Mouse (Mus musculus) kidney, postnatal 36 days (tissue): ENCODE results near the gene Htr3a.

Experiments used
- DNase-seq, 2 experiments: peaks; one replicate each; pipeline ENCODE4 v3.0.0; 2021 to 2022; ENCODE audit warnings: mixed read lengths in 2 of 2

Htr3a gene

GRCm38 (mm10) chr9:48910885-48911537 is at the start of gene Htr3a:
Gene Htr3a, minus strand, starts transcription at chr9:48911099.
- DNase-seq: peak; percentile 49 to 67

DNA sequence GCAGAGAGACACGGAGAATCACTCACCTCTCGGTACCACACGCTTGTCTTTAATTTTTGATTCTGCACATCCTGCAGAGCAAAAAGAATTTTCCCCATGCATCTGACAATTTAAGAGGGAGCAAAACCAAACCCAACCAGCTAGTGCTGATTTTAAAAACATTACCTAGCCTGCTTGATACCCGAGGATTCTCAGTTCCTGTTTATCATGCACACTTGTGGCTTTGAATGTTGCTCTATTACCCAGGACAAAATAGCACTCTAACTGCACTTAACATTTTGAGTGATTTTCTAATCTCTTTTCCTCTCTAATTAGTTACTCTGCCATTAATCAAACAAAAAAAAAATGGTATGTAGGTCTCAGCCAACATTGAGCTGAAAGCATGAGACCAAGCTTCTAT is 36.7 kb upstream of the Htr3a start:
- DNase-seq: no peak

DNA sequence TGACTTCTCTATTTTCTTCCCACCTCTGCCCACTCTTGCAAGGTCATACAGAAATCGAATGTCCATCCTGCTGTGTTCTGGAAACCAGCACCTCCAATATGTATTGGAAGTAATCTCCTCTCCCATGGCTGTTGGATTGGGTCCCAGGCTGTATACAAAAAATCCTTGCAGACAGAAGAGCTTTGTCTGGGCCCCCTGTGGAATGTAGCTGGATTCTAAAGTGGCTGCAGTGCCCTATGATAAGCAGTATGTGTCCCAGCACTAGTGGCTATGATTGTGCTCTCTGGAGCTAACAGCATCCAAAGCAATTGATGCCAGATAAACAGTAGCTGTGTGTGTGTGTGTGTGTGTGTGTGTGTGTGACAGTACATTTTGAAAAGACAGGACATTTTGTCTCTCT is 31.4 kb upstream of the Htr3a start:
- DNase-seq: no peak

GRCm38 (mm10) chr9:48929436-48929835 is 18.5 kb upstream of the Htr3a start:
- DNase-seq: peak in 1 of 2 experiments; percentile 4

- DNase-seq: no peak
Measured at GRCm38 (mm10) chr9:48928781-48929180, 17.9 kb upstream of the Htr3a start.

DNA sequence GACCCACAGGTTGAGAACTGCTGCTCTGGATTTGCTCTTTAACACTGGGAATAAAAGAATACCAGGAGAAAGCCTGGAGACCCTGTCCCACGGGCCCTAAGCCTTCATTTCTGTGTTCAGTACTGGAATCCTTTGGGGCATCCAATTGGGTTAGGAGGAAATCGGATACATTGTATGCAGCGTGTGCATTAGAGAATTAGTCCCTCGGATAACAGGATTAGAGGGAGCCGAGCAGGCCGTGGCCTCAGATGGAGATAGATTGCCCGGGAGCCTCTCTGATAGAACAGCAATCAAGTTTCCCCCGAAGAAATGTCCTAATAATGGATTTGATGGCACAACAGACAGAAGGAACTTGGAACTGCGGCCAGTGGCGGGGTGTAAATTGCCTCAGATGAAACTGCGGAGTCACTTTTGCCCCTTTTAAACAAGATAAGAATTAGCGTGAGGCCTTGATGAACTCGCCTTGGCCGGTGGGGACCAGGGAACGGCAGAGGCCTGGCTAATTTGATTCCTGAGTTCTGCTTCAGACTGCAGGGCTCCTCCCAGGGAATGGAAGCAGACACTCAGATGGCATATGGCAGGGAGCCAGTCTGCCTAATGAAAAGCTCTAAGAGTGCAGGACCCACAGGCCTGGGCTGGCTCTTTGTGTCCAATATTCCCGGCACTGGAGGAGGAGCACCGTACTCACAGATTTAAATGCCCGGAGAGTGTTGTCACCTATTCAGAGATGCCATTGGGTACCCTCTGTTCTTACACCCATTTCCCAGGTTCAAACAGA is 5.3 kb upstream of the Htr3a start:
- no peak for DNase-seq

GRCm38 (mm10) chr9:48904421-48904820 is 6.5 kb downstream of the Htr3a start:
- no peak for DNase-seq

GRCm38 (mm10) chr9:48903766-48904165 is 7.1 kb downstream of the Htr3a start:
- DNase-seq: peak in 1 of 2 experiments; percentile 6

DNA sequence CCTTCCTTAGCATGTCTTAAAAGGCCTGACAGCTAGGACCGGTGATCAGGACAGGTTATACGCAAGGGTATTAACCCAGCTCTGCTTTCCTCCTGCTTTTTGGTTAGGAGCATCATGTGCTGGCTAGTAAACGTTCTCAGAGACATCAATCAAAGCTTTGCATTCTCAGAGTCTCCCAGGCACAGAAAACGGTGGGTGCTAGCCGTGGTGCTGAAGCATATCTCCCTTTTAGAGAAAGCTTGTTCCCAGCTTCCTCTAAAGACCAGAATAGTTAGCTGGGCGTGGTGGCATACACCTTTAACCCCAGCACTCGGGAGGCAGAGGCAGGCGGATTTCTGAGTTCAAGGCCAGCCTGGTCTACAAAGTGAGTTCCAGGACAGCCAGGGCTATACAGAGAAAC is 12.3 kb downstream of the Htr3a start:
- DNase-seq: peak; percentile 7 to 60

GRCm38 (mm10) chr9:48895819-48896536 is 14.9 kb downstream of the Htr3a start:
- DNase-seq: no peak

- DNase-seq: no peak
Measured at GRCm38 (mm10) chr9:48894755-48895154, 16.1 kb downstream of the Htr3a start.

- peak; percentile 60 to 86 for DNase-seq
Measured at GRCm38 (mm10) chr9:48893986-48894385, 16.9 kb downstream of the Htr3a start.

GRCm38 (mm10) chr9:48889093-48889492 is 21.8 kb downstream of the Htr3a start:
- no peak for DNase-seq

- no peak for DNase-seq
Measured at GRCm38 (mm10) chr9:48872896-48873295, 38.0 kb downstream of the Htr3a start.

DNA sequence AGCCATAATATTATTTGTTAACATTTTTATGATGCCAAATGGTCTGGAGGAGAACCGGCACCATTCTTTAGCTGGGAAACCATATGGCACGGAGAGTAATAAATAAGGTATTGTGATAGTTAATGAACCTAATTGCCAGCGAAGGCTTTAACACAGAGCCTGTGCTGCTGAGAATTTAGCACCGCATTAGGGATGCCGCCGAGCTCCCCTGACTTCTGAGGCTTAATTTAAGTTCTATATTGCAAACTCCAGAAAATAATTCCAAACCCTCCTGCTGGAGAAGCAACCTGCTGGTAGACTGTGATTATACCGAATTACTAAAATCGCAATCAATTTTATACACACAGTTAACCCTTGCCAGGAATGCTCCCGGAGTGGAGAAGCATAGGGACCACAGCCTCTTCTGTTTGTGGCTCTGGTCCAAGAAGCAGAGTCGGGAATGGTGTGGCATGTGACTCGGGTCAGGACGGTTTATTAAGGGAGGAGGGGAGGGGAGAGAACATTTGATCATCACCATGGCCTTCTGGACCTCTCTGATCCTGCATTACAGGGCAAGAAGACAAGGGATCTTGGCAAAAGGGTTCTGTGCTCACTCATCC is 44.3 kb downstream of the Htr3a start:
- DNase-seq: no peak

GRCm38 (mm10) chr9:48865235-48865634 is 45.7 kb downstream of the Htr3a start:
- no peak for DNase-seq

GRCm38 (mm10) chr9:48861481-48861880 is 49.4 kb downstream of the Htr3a start:
- DNase-seq: no peak

DNA sequence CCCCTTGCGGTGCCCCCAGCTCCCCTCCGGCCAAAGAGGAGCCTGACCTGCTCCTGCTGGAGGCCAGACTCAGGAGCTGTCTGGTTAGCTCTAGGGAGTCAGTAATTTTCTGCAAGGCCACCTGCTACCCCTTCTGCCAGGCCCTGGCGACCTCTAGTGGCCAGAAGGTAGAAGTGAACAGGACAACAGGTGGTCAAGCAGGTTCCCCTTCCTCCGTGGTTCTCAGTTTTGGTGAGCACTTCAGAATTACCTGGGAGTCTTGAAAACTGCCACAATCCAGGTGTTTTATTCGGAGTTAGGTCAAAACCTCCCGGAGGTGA is 50.4 kb downstream of the Htr3a start:
- peak; percentile 82 to 85 for DNase-seq

GRCm38 (mm10) chr9:48859828-48860525 is 50.9 kb downstream of the Htr3a start:
- no peak for DNase-seq

GRCm38 (mm10) chr9:48857944-48858343 is 53.0 kb downstream of the Htr3a start:
- DNase-seq: no peak

DNA sequence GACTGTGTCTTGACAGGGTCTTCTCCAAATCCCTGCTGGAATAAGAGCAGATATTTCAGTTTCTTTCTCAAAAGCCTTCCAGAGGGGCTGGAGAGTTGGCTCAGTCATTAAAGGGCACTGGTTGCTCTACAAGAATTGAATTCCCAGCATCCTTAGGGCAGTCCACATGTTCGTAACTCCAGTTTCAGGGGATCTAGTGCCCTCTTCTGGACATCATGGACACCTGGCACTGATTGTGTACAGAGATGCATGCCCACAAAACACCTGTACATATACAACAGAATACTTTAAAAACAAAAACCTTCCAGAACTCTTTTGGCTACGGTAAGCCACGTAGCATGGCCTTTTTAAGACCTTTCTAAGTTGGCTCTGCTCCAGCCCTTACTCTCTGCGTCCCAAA is 54.7 kb downstream of the Htr3a start:
- DNase-seq: no peak

DNA sequence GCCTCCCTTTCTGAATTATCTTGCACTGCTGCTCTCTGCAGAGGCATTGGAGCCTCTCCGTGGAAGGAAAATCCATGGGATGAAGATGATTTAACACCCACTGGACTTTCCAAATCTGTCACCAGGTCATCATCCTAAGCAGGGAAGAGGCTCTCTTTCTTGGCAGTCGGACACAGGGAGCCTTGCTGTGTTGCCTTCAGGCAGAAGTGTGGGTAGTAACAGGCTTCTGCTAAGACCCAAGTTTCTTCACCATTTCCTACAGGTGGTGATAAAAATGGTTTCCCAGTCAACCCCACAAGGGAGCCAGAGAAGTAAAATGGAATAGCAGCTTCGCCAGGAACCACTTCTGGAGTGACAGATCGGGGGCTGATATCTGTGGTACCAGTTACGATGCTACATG is 61.4 kb downstream of the Htr3a start:
- DNase-seq: no peak
